Mouse (Mus musculus): Measurements from ENCODE around the gene Nnat.

DNA sequence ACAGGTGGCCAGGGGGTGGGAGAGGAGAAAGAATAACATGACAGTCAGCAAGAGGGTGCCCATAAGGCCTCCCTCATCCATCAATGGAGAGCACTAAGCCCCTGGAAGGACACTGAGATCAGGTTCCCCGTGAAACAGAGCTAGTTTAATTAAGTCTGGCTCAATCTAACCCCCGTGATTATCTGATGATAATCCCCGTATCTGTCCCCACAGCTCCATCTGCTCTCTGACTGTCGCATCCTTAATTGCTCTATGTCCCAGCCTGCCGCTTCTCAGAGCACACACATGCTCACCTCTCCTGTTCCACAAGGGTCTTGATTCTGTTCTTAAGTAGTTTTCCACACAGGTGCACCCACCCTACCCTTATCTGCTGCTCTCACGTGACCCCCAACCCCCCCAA is 42.4 kb upstream of the Nnat start:
- TF ChIP-seq CTCF (IDR thresholded peaks at IDR 0.05; ENCODE audit: low read depth) = no peak
- no peak for TF ChIP-seq EP300 (IDR thresholded peaks at IDR 0.05; ENCODE audit: low read depth)
